Mouse (Mus musculus): ENCODE data around the gene Cntd1. TPM values are rescaled to one million over a fixed set of nuclear protein-coding genes. Genes with fewer than 3 reads are reported as not detected.

The Cntd1 gene
- polyA plus RNA-seq, 1 experiment from 2014 or later = 0.91 TPM

GRCm38 (mm10) chr11:101263138-101263988 lies 15.4 kb upstream of the Cntd1 start:
- no peak overlapping the region for H3K27ac ChIP-seq (ENCODE audit: low read length)
- 4% methylated on average over 32 of the region's 32 CpGs for WGBS
- no peaks in the 10 kb centered on the region for H3K36me3 ChIP-seq (ENCODE audit: control insufficient read depth, insufficient read depth)
- H3K9ac ChIP-seq (replicated peaks; ENCODE audit: low read depth, low read length) = no peak overlapping the region
- no peak overlapping the region for H3K4me2 ChIP-seq (ENCODE audit: low read length)
- H3K27me3 ChIP-seq (replicated peaks; ENCODE audit: control insufficient read depth, insufficient read depth, low read length) = peaks cover 41% of the 10 kb centered on the region
- H3K9me3 ChIP-seq (ENCODE audit: control insufficient read depth, low read length) = no peaks in the 10 kb centered on the region
- ATAC-seq = no peak
- H3K4me3 ChIP-seq (replicated peaks; ENCODE audit: low read length) = no peak overlapping the region
- H3K4me1 ChIP-seq (replicated peaks; ENCODE audit: control insufficient read depth, insufficient read depth, low read length) = peaks cover 25% of the 10 kb centered on the region

DNA sequence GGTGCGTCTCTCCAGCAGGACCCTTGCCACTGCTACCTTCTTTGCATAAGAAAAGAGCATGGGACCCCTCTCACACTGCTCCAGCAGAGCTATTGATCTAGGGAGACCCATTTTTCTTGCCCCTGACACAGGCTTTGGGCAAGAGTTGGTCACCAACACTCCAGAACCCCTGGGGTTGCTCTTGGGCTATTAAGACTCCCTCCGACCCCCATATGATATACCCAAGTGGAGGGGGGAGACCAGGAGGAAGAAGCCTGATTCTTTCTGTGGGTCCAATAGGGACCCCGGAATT lies 14.9 kb upstream of the Cntd1 start:
- H3K27ac ChIP-seq (ENCODE audit: low read length) = no peak overlapping the region
- no peak overlapping the region for H3K4me2 ChIP-seq (ENCODE audit: low read length)
- H3K4me1 ChIP-seq (replicated peaks; ENCODE audit: control insufficient read depth, insufficient read depth, low read length) = peaks cover 25% of the 10 kb centered on the region
- H3K9me3 ChIP-seq (ENCODE audit: control insufficient read depth, low read length) = no peaks in the 10 kb centered on the region
- H3K36me3 ChIP-seq (ENCODE audit: control insufficient read depth, insufficient read depth) = no peaks in the 10 kb centered on the region
- 7% methylated on average over 3 of the region's 3 CpGs for WGBS
- H3K9ac ChIP-seq (replicated peaks; ENCODE audit: low read depth, low read length) = no peak overlapping the region
- H3K4me3 ChIP-seq (replicated peaks; ENCODE audit: low read length) = no peak overlapping the region
- peaks cover 41% of the 10 kb centered on the region for H3K27me3 ChIP-seq (replicated peaks; ENCODE audit: control insufficient read depth, insufficient read depth, low read length)
- no peak for ATAC-seq

- H3K27ac ChIP-seq (ENCODE audit: low read length) = no peak overlapping the region
- peak overlapping the region; percentile 29 for H3K4me3 ChIP-seq (replicated peaks; ENCODE audit: low read length)
- peaks cover 38% of the 10 kb centered on the region for H3K27me3 ChIP-seq (replicated peaks; ENCODE audit: control insufficient read depth, insufficient read depth, low read length)
- no peaks in the 10 kb centered on the region for H3K36me3 ChIP-seq (ENCODE audit: control insufficient read depth, insufficient read depth)
- WGBS = 2% methylated on average over 31 of the region's 31 CpGs
- H3K4me2 ChIP-seq (ENCODE audit: low read length) = peak overlapping the region; percentile 58
- peaks cover 21% of the 10 kb centered on the region for H3K4me1 ChIP-seq (replicated peaks; ENCODE audit: control insufficient read depth, insufficient read depth, low read length)
- ATAC-seq = no peak
- no peaks in the 10 kb centered on the region for H3K9me3 ChIP-seq (ENCODE audit: control insufficient read depth, low read length)
- peak overlapping the region; percentile 38 for H3K9ac ChIP-seq (replicated peaks; ENCODE audit: low read depth, low read length)
Measured at GRCm38 (mm10) chr11:101264954-101265471, 13.8 kb upstream of the Cntd1 start.

DNA sequence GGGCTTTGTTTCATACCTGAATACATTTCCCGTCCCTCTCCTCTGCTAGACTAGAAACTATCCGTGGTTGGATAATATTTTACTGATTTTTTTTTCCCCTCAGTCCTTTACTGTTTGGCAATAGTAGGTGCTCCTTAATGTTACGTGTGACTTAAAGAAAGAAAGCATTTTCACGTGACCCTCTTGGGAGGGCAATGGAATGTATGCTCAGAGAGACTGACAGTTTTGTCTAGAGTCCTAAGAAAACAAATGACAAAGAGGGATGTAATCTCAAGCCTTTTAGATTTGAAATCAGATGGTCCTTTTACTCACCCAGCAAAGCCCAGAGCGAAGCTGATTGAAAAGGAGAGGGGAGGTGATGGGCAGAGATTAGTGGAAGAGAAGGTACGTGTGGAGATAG lies 12.9 kb upstream of the Cntd1 start:
- Histone ChIP-seq H3K27ac (ENCODE audit: low read length) (no peak overlapping the region), H3K27me3 (replicated peaks; ENCODE audit: control insufficient read depth, insufficient read depth, low read length) (peaks cover 38% of the 10 kb centered on the region), H3K9me3 (ENCODE audit: control insufficient read depth, low read length) (no peaks in the 10 kb centered on the region), H3K36me3 (ENCODE audit: control insufficient read depth, insufficient read depth) (no peaks in the 10 kb centered on the region), H3K4me3 (replicated peaks; ENCODE audit: low read length) (no peak overlapping the region), H3K4me1 (replicated peaks; ENCODE audit: control insufficient read depth, insufficient read depth, low read length) (peaks cover 12% of the 10 kb centered on the region), H3K4me2 (ENCODE audit: low read length) (peak overlapping the region; percentile 58; the same call in 1 of the 2 replicates), H3K9ac (replicated peaks; ENCODE audit: low read depth, low read length) (no peak overlapping the region)
- WGBS = 16% methylated on average over 6 of the region's 6 CpGs
- ATAC-seq = no peak

DNA sequence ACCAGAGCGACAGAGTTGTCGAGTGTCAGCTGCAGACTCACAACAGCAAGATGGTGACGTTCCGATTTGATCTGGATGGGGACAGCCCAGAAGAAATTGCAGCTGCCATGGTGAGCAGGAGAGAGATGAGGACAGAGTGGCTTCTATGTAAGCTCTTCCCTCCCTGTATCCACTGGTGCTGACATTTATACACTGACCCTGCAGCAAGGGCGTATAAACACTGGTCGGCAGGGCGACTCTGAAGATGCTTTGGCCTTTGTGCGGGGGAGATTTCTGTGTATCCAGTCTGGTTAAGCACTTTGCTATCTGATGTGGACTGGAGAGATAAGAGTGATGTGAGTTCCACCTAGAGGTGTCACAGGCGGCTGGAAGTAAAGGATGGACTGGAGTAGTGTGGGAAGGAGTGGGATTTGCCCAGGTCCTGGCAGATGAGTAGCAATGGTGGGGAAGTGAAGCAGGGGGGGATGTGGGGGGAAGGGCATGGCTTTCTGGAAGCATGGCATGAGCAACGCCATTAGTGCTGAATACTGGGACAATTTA lies 9.2 kb upstream of the Cntd1 start:
- no peak for ATAC-seq
- peaks cover 12% of the 10 kb centered on the region for H3K27me3 ChIP-seq (replicated peaks; ENCODE audit: control insufficient read depth, insufficient read depth, low read length)
- 33% methylated on average over 10 of the region's 10 CpGs for WGBS
- H3K9me3 ChIP-seq (ENCODE audit: control insufficient read depth, low read length) = no peaks in the 10 kb centered on the region
- no peak overlapping the region for H3K4me3 ChIP-seq (replicated peaks; ENCODE audit: low read length)
- H3K9ac ChIP-seq (replicated peaks; ENCODE audit: low read depth, low read length) = no peak overlapping the region
- no peak overlapping the region for H3K27ac ChIP-seq (ENCODE audit: low read length)
- no peaks in the 10 kb centered on the region for H3K36me3 ChIP-seq (ENCODE audit: control insufficient read depth, insufficient read depth)
- H3K4me2 ChIP-seq (ENCODE audit: low read length) = no peak overlapping the region
- H3K4me1 ChIP-seq (replicated peaks; ENCODE audit: control insufficient read depth, insufficient read depth, low read length) = peaks cover 7% of the 10 kb centered on the region

GRCm38 (mm10) chr11:101272446-101272845 lies 6.4 kb upstream of the Cntd1 start:
- Histone ChIP-seq H3K27me3 (replicated peaks; ENCODE audit: control insufficient read depth, insufficient read depth, low read length) (no peaks in the 10 kb centered on the region; the same call in 1 of the 2 replicates), H3K4me2 (ENCODE audit: low read length) (no peak overlapping the region), H3K36me3 (ENCODE audit: control insufficient read depth, insufficient read depth) (no peaks in the 10 kb centered on the region), H3K9ac (replicated peaks; ENCODE audit: low read depth, low read length) (no peak overlapping the region), H3K4me1 (replicated peaks; ENCODE audit: control insufficient read depth, insufficient read depth, low read length) (peaks cover 11% of the 10 kb centered on the region), H3K27ac (ENCODE audit: low read length) (no peak overlapping the region), H3K9me3 (ENCODE audit: control insufficient read depth, low read length) (no peaks in the 10 kb centered on the region), H3K4me3 (replicated peaks; ENCODE audit: low read length) (no peak overlapping the region)
- WGBS = 94% methylated on average over 3 of the region's 3 CpGs
- no peak for ATAC-seq

DNA sequence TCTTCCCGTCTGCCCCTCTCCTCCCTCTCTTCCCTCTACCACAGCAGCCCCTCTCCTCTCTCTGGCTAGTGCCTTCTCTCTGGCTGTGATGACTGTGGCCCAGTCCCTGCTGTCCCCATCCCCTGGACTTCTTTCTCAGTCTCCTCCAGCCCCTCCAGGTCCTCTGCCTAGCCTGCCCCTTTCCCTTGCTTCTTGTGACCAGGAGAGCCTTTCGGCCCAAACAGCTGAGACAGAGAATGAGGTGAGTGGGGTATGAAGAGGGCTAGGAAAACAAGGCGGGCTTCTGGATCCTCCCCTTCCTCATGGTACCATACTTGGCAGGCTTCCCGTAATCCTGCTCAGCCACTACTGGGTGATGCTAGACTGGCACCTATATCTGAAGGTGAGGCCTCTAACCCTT lies 3.5 kb upstream of the Cntd1 start:
- H3K4me3 ChIP-seq (replicated peaks; ENCODE audit: low read length) = no peak overlapping the region
- no peak overlapping the region for H3K4me2 ChIP-seq (ENCODE audit: low read length)
- no peaks in the 10 kb centered on the region; the same call in 1 of the 2 replicates for H3K27me3 ChIP-seq (replicated peaks; ENCODE audit: control insufficient read depth, insufficient read depth, low read length)
- H3K9ac ChIP-seq (replicated peaks; ENCODE audit: low read depth, low read length) = no peak overlapping the region
- H3K36me3 ChIP-seq (ENCODE audit: control insufficient read depth, insufficient read depth) = no peaks in the 10 kb centered on the region
- H3K4me1 ChIP-seq (replicated peaks; ENCODE audit: control insufficient read depth, insufficient read depth, low read length) = peaks cover 24% of the 10 kb centered on the region
- no peak for ATAC-seq
- no peak overlapping the region for H3K27ac ChIP-seq (ENCODE audit: low read length)
- H3K9me3 ChIP-seq (ENCODE audit: control insufficient read depth, low read length) = no peaks in the 10 kb centered on the region
- WGBS = 59% methylated on average over 4 of the region's 4 CpGs

GRCm38 (mm10) chr11:101276319-101277070 lies 2.3 kb upstream of the Cntd1 start:
- ATAC-seq = no peak
- Histone ChIP-seq H3K4me3 (replicated peaks; ENCODE audit: low read length) (no peak overlapping the region), H3K4me2 (ENCODE audit: low read length) (no peak overlapping the region), H3K36me3 (ENCODE audit: control insufficient read depth, insufficient read depth) (no peaks in the 10 kb centered on the region), H3K4me1 (replicated peaks; ENCODE audit: control insufficient read depth, insufficient read depth, low read length) (peaks cover 24% of the 10 kb centered on the region), H3K27me3 (replicated peaks; ENCODE audit: control insufficient read depth, insufficient read depth, low read length) (no peaks in the 10 kb centered on the region), H3K27ac (ENCODE audit: low read length) (no peak overlapping the region), H3K9ac (replicated peaks; ENCODE audit: low read depth, low read length) (no peak overlapping the region), H3K9me3 (ENCODE audit: control insufficient read depth, low read length) (no peaks in the 10 kb centered on the region)
- WGBS = 23% methylated on average over 27 of the region's 27 CpGs
